Mouse (Mus musculus) liver, postnatal 0 days (tissue): ENCODE results near the gene Slco3a1. TPM values are rescaled to one million over a fixed set of nuclear protein-coding genes. Genes with fewer than 3 reads are reported as not detected.

Source experiments
- ATAC-seq: fragments of 200-750 bp; cut with Nextera tagmentation; 2 replicates; pipeline ENCODE4 v1.8.0; 2017; ENCODE audit warnings: mild to moderate bottlenecking, moderate library complexity
- DNase-seq: peaks from one replicate; pipeline ENCODE4 v3.0.0-alpha.2; 2016
- H3K27ac ChIP-seq: fragments of 300-500 bp; sonication (generic); 2 replicates; pipeline ENCODE4 v1.5.1; 2014; ENCODE audit warnings: antibody characterized with exemption, moderate library complexity, mild to moderate bottlenecking, low read depth
- H3K27me3 ChIP-seq: fragments of 300-500 bp; sonication (generic); 2 replicates; pipeline ENCODE4 v1.6.1; 2014; ENCODE audit warnings: low read length, control low read depth, mixed read lengths; ENCODE audit not compliant: insufficient read depth
- H3K36me3 ChIP-seq: fragments of 300-500 bp; sonication (generic); replicated peaks from 2 replicates; pipeline ENCODE4 v1.6.1; 2014; ENCODE audit warnings: mild to moderate bottlenecking, control low read depth, low read length, moderate library complexity, mixed read lengths; ENCODE audit not compliant: insufficient read depth
- H3K4me1 ChIP-seq: fragments of 300-500 bp; sonication (generic); 2 replicates; pipeline ENCODE4 v1.6.1; 2014; ENCODE audit warnings: antibody characterized with exemption, mild to moderate bottlenecking, control low read depth; ENCODE audit not compliant: insufficient read depth
- H3K4me2 ChIP-seq: fragments of 300-500 bp; sonication (generic); 2 replicates; pipeline ENCODE4 v1.6.1; 2014; ENCODE audit warnings: low read depth, mild to moderate bottlenecking, low read length, moderate library complexity, mixed read lengths
- H3K4me3 ChIP-seq: fragments of 300-500 bp; sonication (generic); 2 replicates; pipeline ENCODE4 v1.5.1; 2014; ENCODE audit warnings: low read depth, low read length
- H3K9ac ChIP-seq: fragments of 300-500 bp; sonication (generic); replicated peaks from 2 replicates; pipeline ENCODE4 v1.6.1; 2014; ENCODE audit warnings: mild to moderate bottlenecking, moderate library complexity
- H3K9me3 ChIP-seq: fragments of 300-500 bp; sonication (generic); 2 replicates; pipeline ENCODE4 v1.6.1; 2016; ENCODE audit warnings: mild to moderate bottlenecking, control low read depth, low read length, mixed read lengths
- CTCF ChIP-seq: sonication (generic); IDR thresholded peaks from 2 replicates; pipeline ENCODE4 v1.5.1; 2016; ENCODE audit warnings: antibody characterized with exemption, low read depth
- EP300 ChIP-seq: IDR thresholded peaks from 2 replicates; pipeline ENCODE4 v1.6.1; 2016; ENCODE audit warnings: antibody characterized with exemption, low read depth, mild to moderate bottlenecking
- WGBS: fragments of 180-500 bp; shearing (Covaris S2); extraction: QIAGEN DNeasy Blood & Tissue Kit; methylation state at CpG from one replicate; pipeline ENCODE4 v1.1.7; 2014; ENCODE audit not compliant: insufficient replicate concordance; 5-methylcytosine and 5-hydroxymethylcytosine counted together
- polyA plus RNA-seq: library from polyadenylated mRNA; unstranded; fragments of >200 nt; fragmentation: Nextera tagmentation; extraction: Ambion mirVana; gene quantifications from 2 replicates; pipeline ENCODE4 v1.2.1, GENCODE M21; 2015

Gene Slco3a1
- polyA plus RNA-seq, 1 experiment from 2014 or later: 1.2 TPM

- Histone ChIP-seq H3K9me3 (no peaks in the 10 kb centered on the region), H3K4me2 (no peak overlapping the region), H3K4me1 (no peaks in the 10 kb centered on the region), H3K4me3 (no peak overlapping the region), H3K27ac (no peak overlapping the region), H3K27me3 (no peaks in the 10 kb centered on the region), H3K36me3 (no peaks in the 10 kb centered on the region), H3K9ac (no peak overlapping the region)
- DNase-seq (no peak), ATAC-seq (no peak)
- 49% methylated on average over 1 of the region's 1 CpGs for WGBS
- TF ChIP-seq CTCF (no peak), EP300 (no peak)
Observed at GRCm38 (mm10) chr7:74425941-74426340, 128.6 kb downstream of the Slco3a1 start.

DNA sequence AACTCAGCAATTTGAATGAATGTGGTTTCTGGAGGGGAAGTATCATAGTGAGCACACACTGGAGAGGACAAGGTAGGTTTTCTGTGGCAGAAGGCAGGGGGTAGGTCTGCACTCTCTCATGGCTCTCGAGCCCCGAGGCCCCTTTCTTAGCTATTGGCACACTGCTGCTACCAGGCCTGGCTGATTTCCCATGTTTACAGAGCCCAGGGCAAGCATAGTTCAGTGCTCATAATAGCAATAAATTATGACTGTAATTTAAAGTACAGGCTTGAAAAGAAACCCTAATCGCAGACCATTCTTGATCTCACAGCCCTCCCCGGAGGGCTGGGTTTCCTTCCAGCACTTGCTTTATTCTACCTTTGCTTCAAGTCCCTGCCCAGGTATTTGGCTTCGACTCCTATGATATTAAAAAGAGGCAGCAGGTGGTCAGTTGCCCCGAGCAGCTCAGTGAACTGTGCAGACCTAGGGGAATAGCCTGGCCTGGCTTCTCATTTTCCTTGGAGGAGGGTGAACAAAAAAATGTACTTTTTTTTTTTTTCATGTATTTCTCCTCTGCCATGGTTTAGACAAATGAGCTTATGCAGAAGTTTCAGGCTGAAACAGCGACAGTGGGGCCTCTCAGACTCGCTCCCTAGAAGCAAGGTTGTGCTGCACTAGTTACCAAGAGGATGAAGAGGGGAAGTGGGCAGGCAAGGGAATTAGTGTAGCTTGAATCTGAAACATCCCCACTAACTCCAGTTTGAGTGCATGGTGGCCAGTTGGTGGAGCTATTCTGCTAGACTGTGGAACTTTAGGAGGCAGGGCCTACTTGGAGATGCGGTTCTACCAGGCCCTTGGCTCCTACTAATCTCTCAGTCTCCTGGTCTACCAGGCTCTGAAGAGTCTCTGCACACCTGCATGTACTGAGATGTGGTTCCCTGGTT lies 130.4 kb downstream of the Slco3a1 start:
- Histone ChIP-seq H3K9me3 (no peaks in the 10 kb centered on the region), H3K36me3 (no peaks in the 10 kb centered on the region), H3K27me3 (no peaks in the 10 kb centered on the region), H3K27ac (no peak overlapping the region), H3K9ac (no peak overlapping the region), H3K4me3 (no peak overlapping the region), H3K4me1 (no peaks in the 10 kb centered on the region), H3K4me2 (no peak overlapping the region)
- DNase-seq: no peak
- ATAC-seq: no peak
- 48% methylated on average over 9 of the region's 9 CpGs for WGBS
- TF ChIP-seq EP300 (no peak), CTCF (peak; percentile 48)

GRCm38 (mm10) chr7:74423316-74423715 lies 131.3 kb downstream of the Slco3a1 start:
- H3K4me3 ChIP-seq: no peak overlapping the region
- DNase-seq: no peak
- H3K4me1 ChIP-seq: no peaks in the 10 kb centered on the region
- ATAC-seq: no peak
- no peaks in the 10 kb centered on the region for H3K36me3 ChIP-seq
- 49% methylated on average over 3 of the region's 3 CpGs for WGBS
- H3K9ac ChIP-seq: no peak overlapping the region
- no peak overlapping the region for H3K27ac ChIP-seq
- TF ChIP-seq CTCF (no peak), EP300 (no peak)
- no peak overlapping the region for H3K4me2 ChIP-seq
- no peaks in the 10 kb centered on the region for H3K27me3 ChIP-seq
- no peaks in the 10 kb centered on the region for H3K9me3 ChIP-seq

GRCm38 (mm10) chr7:74422731-74423130 lies 131.8 kb downstream of the Slco3a1 start:
- H3K4me1 ChIP-seq: no peaks in the 10 kb centered on the region
- H3K4me2 ChIP-seq: no peak overlapping the region
- ATAC-seq (no peak), DNase-seq (no peak)
- H3K9ac ChIP-seq: no peak overlapping the region
- H3K9me3 ChIP-seq: no peaks in the 10 kb centered on the region
- no peak overlapping the region for H3K27ac ChIP-seq
- no peak for TF ChIP-seq EP300
- no peak for TF ChIP-seq CTCF
- WGBS: 77% methylated on average over 2 of the region's 2 CpGs
- H3K4me3 ChIP-seq: no peak overlapping the region
- no peaks in the 10 kb centered on the region for H3K27me3 ChIP-seq
- no peaks in the 10 kb centered on the region for H3K36me3 ChIP-seq

GRCm38 (mm10) chr7:74422002-74422401 lies 132.6 kb downstream of the Slco3a1 start:
- DNase-seq: no peak
- no peak for ATAC-seq
- no peak for TF ChIP-seq CTCF
- TF ChIP-seq EP300: no peak
- Histone ChIP-seq H3K4me3 (no peak overlapping the region), H3K27ac (no peak overlapping the region), H3K4me2 (no peak overlapping the region), H3K9me3 (no peaks in the 10 kb centered on the region), H3K36me3 (no peaks in the 10 kb centered on the region), H3K9ac (no peak overlapping the region), H3K27me3 (no peaks in the 10 kb centered on the region), H3K4me1 (no peaks in the 10 kb centered on the region)
- 46% methylated on average over 13 of the region's 13 CpGs for WGBS

GRCm38 (mm10) chr7:74421591-74421990 lies 133.0 kb downstream of the Slco3a1 start:
- H3K27me3 ChIP-seq: no peaks in the 10 kb centered on the region
- no peak overlapping the region for H3K9ac ChIP-seq
- no peak overlapping the region for H3K4me2 ChIP-seq
- H3K9me3 ChIP-seq: no peaks in the 10 kb centered on the region
- H3K4me1 ChIP-seq: no peaks in the 10 kb centered on the region
- TF ChIP-seq EP300 (no peak), CTCF (no peak)
- DNase-seq (no peak), ATAC-seq (no peak)
- H3K27ac ChIP-seq: no peak overlapping the region
- no peak overlapping the region for H3K4me3 ChIP-seq
- 75% methylated on average over 2 of the region's 2 CpGs for WGBS
- H3K36me3 ChIP-seq: no peaks in the 10 kb centered on the region
